21 mouse cellular contexts compared by ENCODE assay signal in genomic region chr2:153577122-153577521, GRCm38 (mm10). TPM values are rescaled to one million over a fixed set of nuclear protein-coding genes. Genes with fewer than 3 reads are reported as not detected.
A peak's percentile ranks its signal among the peaks of the same experiment; 100 is the strongest.
DNase-seq lines count a peak whose midpoint lies in the region; ATAC-seq and TF ChIP-seq lines count a peak whose summit lies in the region.
"Had no signal": no experiment of that assay in that cellular context is flagged by ENCODE, and none has a peak within 500 bp of the region (broad histone marks: within the 10 kb centered on the region; RNA-seq: fewer than 3 reads in every experiment).

No protein-coding gene starts in this region.

- H3K9me3 ChIP-seq in midbrain, embryonic 10.5 days (replicated peaks), result no peaks in the 10 kb centered on the region
- H3K9me3 ChIP-seq in midbrain, postnatal 0 days (ENCODE audit: low read length), result no peaks in the 10 kb centered on the region
- H3K9me3 ChIP-seq in intestine, embryonic 14.5 days (ENCODE audit: control insufficient read depth, low read length), result no peaks in the 10 kb centered on the region
- no peaks in the 10 kb centered on the region for H3K9me3 ChIP-seq in liver, embryonic 12.5 days (replicated peaks)
- H3K9me3 ChIP-seq in limb, embryonic 10.5 days (replicated peaks), result no peaks in the 10 kb centered on the region
- H3K9me3 ChIP-seq: kidney, embryonic 15.5 days; neural tube, embryonic 12.5 days had no signal

- no peak overlapping the region for H3ac ChIP-seq in myocyte (ENCODE audit: control insufficient read depth, insufficient read length)

- no peak overlapping the region for H3K4me3 ChIP-seq in midbrain, embryonic 10.5 days
- no peak overlapping the region for H3K4me3 ChIP-seq in midbrain, postnatal 0 days (ENCODE audit: low read depth, low read length)
- no peak overlapping the region for H3K4me3 ChIP-seq in intestine, embryonic 14.5 days (ENCODE audit: low read depth, low read length)
- H3K4me3 ChIP-seq in liver, embryonic 12.5 days, result no peak overlapping the region
- no peak overlapping the region for H3K4me3 ChIP-seq in myocyte
- H3K4me3 ChIP-seq in limb, embryonic 10.5 days, result no peak overlapping the region
- H3K4me3 ChIP-seq: heart, adult 2 months; kidney, embryonic 15.5 days; neural tube, embryonic 12.5 days had no signal

- no peak overlapping the region for H3K9ac ChIP-seq in midbrain, postnatal 0 days (replicated peaks; ENCODE audit: low read length, poor library complexity, severe bottlenecking)
- no peak overlapping the region for H3K9ac ChIP-seq in intestine, embryonic 14.5 days (ENCODE audit: low read length)
- no peak overlapping the region for H3K9ac ChIP-seq in liver, embryonic 12.5 days
- H3K9ac ChIP-seq: kidney, embryonic 15.5 days; neural tube, embryonic 12.5 days had no signal

- no peaks in the 10 kb centered on the region for H3K36me3 ChIP-seq in midbrain, embryonic 10.5 days
- H3K36me3 ChIP-seq in midbrain, postnatal 0 days (ENCODE audit: insufficient read depth, low read length), result no peaks in the 10 kb centered on the region
- no peaks in the 10 kb centered on the region for H3K36me3 ChIP-seq in intestine, embryonic 14.5 days (ENCODE audit: control insufficient read depth, insufficient read depth, low read length)
- no peaks in the 10 kb centered on the region for H3K36me3 ChIP-seq in liver, embryonic 12.5 days
- H3K36me3 ChIP-seq in myocyte (ENCODE audit: control insufficient read depth, insufficient read depth), result no peaks in the 10 kb centered on the region
- H3K36me3 ChIP-seq in limb, embryonic 10.5 days, result no peaks in the 10 kb centered on the region
- H3K36me3 ChIP-seq: kidney, embryonic 15.5 days; neural tube, embryonic 12.5 days had no signal

- no peaks in the 10 kb centered on the region for H3K79me2 ChIP-seq in myocyte (ENCODE audit: control insufficient read depth, insufficient read depth)

- no peak for TF ChIP-seq POLR2A in myocyte (IDR thresholded peaks at IDR 0.05; ENCODE audit: insufficient read length, low read depth)

- H3K27ac ChIP-seq in midbrain, embryonic 10.5 days (replicated peaks), result peak overlapping the region; percentile 63
- H3K27ac ChIP-seq in midbrain, postnatal 0 days (ENCODE audit: low read depth, low read length), result no peak overlapping the region
- H3K27ac ChIP-seq in intestine, embryonic 14.5 days (ENCODE audit: low read depth), result no peak overlapping the region
- H3K27ac ChIP-seq in liver, embryonic 12.5 days, result peak overlapping the region; percentile 77
- no peak overlapping the region for H3K27ac ChIP-seq in limb, embryonic 10.5 days
- H3K27ac ChIP-seq: heart, adult 2 months; kidney, embryonic 15.5 days; neural tube, embryonic 12.5 days had no signal

- WGBS in midbrain, embryonic 10.5 days, result 70% methylated on average over 4 of the region's 4 CpGs
- WGBS in midbrain, postnatal 0 days, result 47% methylated on average over 4 of the region's 4 CpGs
- 55% methylated on average over 4 of the region's 4 CpGs for WGBS in intestine, embryonic 14.5 days
- 31% methylated on average over 4 of the region's 4 CpGs for WGBS in liver, embryonic 12.5 days (ENCODE audit: insufficient replicate concordance)
- 70% methylated on average over 4 of the region's 4 CpGs for WGBS in limb, embryonic 10.5 days

- DNase-seq in midbrain, embryonic 10.5 days (ENCODE audit: low spot score), result no peak
- no peak for DNase-seq in midbrain, postnatal 0 days (ENCODE audit: low spot score)
- DNase-seq in intestine, embryonic 14.5 days (ENCODE audit: low spot score), result no peak
- no peak for DNase-seq in limb, embryonic 10.5 days (ENCODE audit: low spot score)
- no peak for DNase-seq in heart, adult 18-20 months
- DNase-seq: adrenal gland, adult 2 months; cerebellum, adult 11 months; cerebellum, postnatal 36 days; heart, adult 2 months; heart, postnatal 10 days; left cerebral cortex, postnatal 4 days; lung, adult 2 months; right cerebral cortex, postnatal 25 days; thymus, postnatal 14 days had no signal

- no peak for TF ChIP-seq CTCF in midbrain, postnatal 0 days (IDR thresholded peaks at IDR 0.05)

- H3K27me3 ChIP-seq in midbrain, embryonic 10.5 days (ENCODE audit: low read depth, poor library complexity, severe bottlenecking), result peaks cover 6% of the 10 kb centered on the region; the same call in 1 of the 2 replicates
- H3K27me3 ChIP-seq in midbrain, postnatal 0 days (ENCODE audit: insufficient read depth, low read length), result no peaks in the 10 kb centered on the region
- H3K27me3 ChIP-seq in intestine, embryonic 14.5 days (replicated peaks; ENCODE audit: control insufficient read depth, insufficient read depth, low read length), result no peaks in the 10 kb centered on the region
- no peaks in the 10 kb centered on the region for H3K27me3 ChIP-seq in liver, embryonic 12.5 days (replicated peaks)
- no peaks in the 10 kb centered on the region for H3K27me3 ChIP-seq in myocyte (ENCODE audit: control insufficient read depth, insufficient read depth, insufficient read length)
- no peaks in the 10 kb centered on the region for H3K27me3 ChIP-seq in limb, embryonic 10.5 days (ENCODE audit: low read depth, poor library complexity, severe bottlenecking)
- H3K27me3 ChIP-seq: kidney, embryonic 15.5 days; neural tube, embryonic 12.5 days had no signal

- no peak for ATAC-seq in midbrain, postnatal 0 days (ENCODE audit: low FRiP score)
- 0 out of 2 replicates have a peak, but pooled peaks have one; percentile 37 for ATAC-seq in intestine, embryonic 14.5 days (replicated peaks; ENCODE audit: low FRiP score, low TSS enrichment, low read depth)
- ATAC-seq in liver, embryonic 12.5 days, result peak; percentile 75
- ATAC-seq: CD4-positive, CD25-positive, alpha-beta regulatory T cell, adult 4 months; hindbrain, embryonic 16.5 days; midbrain, embryonic 16.5 days had no signal

- H3K4me1 ChIP-seq in midbrain, embryonic 10.5 days, result peaks cover 30% of the 10 kb centered on the region
- no peaks in the 10 kb centered on the region for H3K4me1 ChIP-seq in midbrain, postnatal 0 days (ENCODE audit: insufficient read depth, low read length)
- peaks cover 3% of the 10 kb centered on the region; the same call in 1 of the 2 replicates for H3K4me1 ChIP-seq in intestine, embryonic 14.5 days (replicated peaks; ENCODE audit: control insufficient read depth, insufficient read depth, low read length)
- peaks cover 94% of the 10 kb centered on the region for H3K4me1 ChIP-seq in liver, embryonic 12.5 days
- H3K4me1 ChIP-seq in limb, embryonic 10.5 days, result peaks cover 13% of the 10 kb centered on the region

- no peak overlapping the region for H3K4me2 ChIP-seq in midbrain, postnatal 0 days (ENCODE audit: low read depth, low read length, poor library complexity, severe bottlenecking)
- H3K4me2 ChIP-seq in intestine, embryonic 14.5 days (ENCODE audit: low read length), result no peak overlapping the region
- H3K4me2 ChIP-seq in liver, embryonic 12.5 days, result no peak overlapping the region
- H3K4me2 ChIP-seq in myocyte (ENCODE audit: low read depth), result no peak overlapping the region
- H3K4me2 ChIP-seq: kidney, embryonic 15.5 days; neural tube, embryonic 12.5 days had no signal

TF ChIP-seq in myocyte, 11 proteins besides CTCF, POLR2A, EP300 and RAD21:
- peak in 2 of 3 experiments; percentile 65 to 85 for TF ChIP-seq MYOD1 (IDR thresholded peaks at IDR 0.05; ENCODE audit: control insufficient read depth in 1 of 3, insufficient read length in 2 of 3, low read depth in 2 of 3)
- no peak for TF ChIP-seq USF1 (IDR thresholded peaks at IDR 0.05; ENCODE audit: low read depth)

RNA-seq across cellular contexts. Expression of gene Nol4l, which starts 47.4 kb away (rescaled TPM):
- polyA plus RNA-seq in midbrain, embryonic 10.5 days (2016; fragmentation: Nextera tagmentation; extraction: Ambion mirVana), result 12.8 and 16.8 TPM in 2 replicates
- total RNA-seq in midbrain, postnatal 0 days (2014; rRNA removed), result 73.1 and 97.7 TPM in 2 replicates
- 24.4 and 26.4 TPM in 2 replicates for polyA plus RNA-seq in midbrain, postnatal 0 days (2015; fragmentation: Nextera tagmentation; extraction: Ambion mirVana)
- polyA plus RNA-seq in intestine, embryonic 14.5 days (2014; fragmentation: Nextera tagmentation; extraction: Ambion mirVana), result 26.4 and 27.9 TPM in 2 replicates
- polyA plus RNA-seq in liver, embryonic 12.5 days (2016; fragmentation: Nextera tagmentation; extraction: Ambion mirVana), result 9.3 and 9.8 TPM in 2 replicates
- polyA plus RNA-seq in myocyte (2012; fragmentation: generic; extraction: Trizol), result 0.44 TPM
- polyA plus RNA-seq in limb, embryonic 10.5 days (2016; fragmentation: Nextera tagmentation; extraction: Ambion mirVana), result 15.8 and 17.2 TPM in 2 replicates
- total RNA-seq in heart, adult 18-20 months (2021), result 1 to 10 TPM; 3.3 to 3.8 TPM

RNA-seq across cellular contexts. Expression of gene Commd7, which starts 55.5 kb away (rescaled TPM):
- polyA plus RNA-seq in midbrain, embryonic 10.5 days (2016; fragmentation: Nextera tagmentation; extraction: Ambion mirVana), result 69.7 and 70.5 TPM in 2 replicates
- total RNA-seq in midbrain, postnatal 0 days (2014; rRNA removed), result 24.7 and 27.9 TPM in 2 replicates
- 103 TPM in 2 replicates for polyA plus RNA-seq in midbrain, postnatal 0 days (2015; fragmentation: Nextera tagmentation; extraction: Ambion mirVana)
- polyA plus RNA-seq in intestine, embryonic 14.5 days (2014; fragmentation: Nextera tagmentation; extraction: Ambion mirVana), result 67.0 and 76.6 TPM in 2 replicates
- polyA plus RNA-seq in liver, embryonic 12.5 days (2016; fragmentation: Nextera tagmentation; extraction: Ambion mirVana), result 44.0 and 45.7 TPM in 2 replicates
- 22.3 TPM for polyA plus RNA-seq in myocyte (2012; fragmentation: generic; extraction: Trizol)
- 73.9 and 74.4 TPM in 2 replicates for polyA plus RNA-seq in limb, embryonic 10.5 days (2016; fragmentation: Nextera tagmentation; extraction: Ambion mirVana)
- total RNA-seq in heart, adult 18-20 months (2021), result 10 to 100 TPM; 15.3 to 15.8 TPM

Comparison
In these comparisons a context has a peak if more than half of its experiments do, and no peak if none do; other contexts are left out.
1. H3K27ac ChIP-seq: peak in midbrain, embryonic 10.5 days (single experiment) and liver, embryonic 12.5 days (single experiment); none in midbrain, postnatal 0 days (single experiment), intestine, embryonic 14.5 days (single experiment) and limb, embryonic 10.5 days (single experiment).